Mouse (Mus musculus): ENCODE results near the gene Haspin. TPM values are rescaled to one million over a fixed set of nuclear protein-coding genes. Genes with fewer than 3 reads are reported as not detected.

Gene Haspin
- total and polyA plus RNA-seq, 3 experiments, result 26.9 to 28.3 TPM; not detected in 1

- Histone ChIP-seq H3K27me3 (ENCODE audit: control insufficient read depth in 1 of 2, insufficient read depth in 2 of 2, low read length in 2 of 2) (no peaks in the 10 kb centered on the region), H3K9me3 (replicated peaks; ENCODE audit: insufficient read depth, low read length) (no peaks in the 10 kb centered on the region), H3K4me1 (ENCODE audit: control insufficient read depth in 1 of 2, insufficient read depth in 2 of 2, low read length in 2 of 2) (peaks cover 4 to 12% of the 10 kb centered on the region in 2 experiments), H3K9ac (ENCODE audit: control insufficient read depth, low read depth, low read length, poor library complexity, severe bottlenecking) (peak within 1 kb of the TSS; percentile 88), H3K36me3 (ENCODE audit: control insufficient read depth in 1 of 2, insufficient read depth in 2 of 2, low read length in 2 of 2) (peaks cover 12 to 19% of the 10 kb centered on the region in 2 experiments; a peak in 3 of 4 replicates), H3K4me3 (ENCODE audit: control insufficient read depth in 1 of 2, insufficient read depth in 1 of 2, low read depth in 2 of 2, low read length in 2 of 2) (peak within 1 kb of the TSS; percentile 91 to 95), H3K79me2 (ENCODE audit: control insufficient read depth, insufficient read depth, low read length, poor library complexity) (peaks cover 38% of the 10 kb centered on the region), H3K27ac (ENCODE audit: control insufficient read depth, low read depth, low read length) (peak within 1 kb of the TSS; percentile 58)
- DNase-seq (ENCODE audit: low read depth, low spot score), result peak; percentile 100
- peak; percentile 65; the same call in 1 of the 2 replicates for TF ChIP-seq TBP (IDR thresholded peaks at IDR 0.05; ENCODE audit: low read depth, low read length)
- TF ChIP-seq CHD1 (IDR thresholded peaks at IDR 0.05; ENCODE audit: low read depth, low read length), result no peak
- no peak for TF ChIP-seq RAD21 (IDR thresholded peaks at IDR 0.05; ENCODE audit: low read depth, low read length)
- TF ChIP-seq MYB (IDR thresholded peaks at IDR 0.05; ENCODE audit: low read depth, low read length), result no peak
- TF ChIP-seq MAZ (IDR thresholded peaks at IDR 0.05; ENCODE audit: low read depth, low read length), result peak; percentile 94
- peak; percentile 71 for TF ChIP-seq MXI1 (IDR thresholded peaks at IDR 0.05; ENCODE audit: low read depth, low read length)
- TF ChIP-seq ETS1 (IDR thresholded peaks at IDR 0.05; ENCODE audit: low read depth, low read length), result no peak
- peak; percentile 78 for TF ChIP-seq ELF1 (IDR thresholded peaks at IDR 0.05; ENCODE audit: low read depth, low read length)
- TF ChIP-seq POLR2A (IDR thresholded peaks at IDR 0.05; ENCODE audit: control insufficient read depth in 1 of 2, insufficient read depth in 1 of 2, low read depth in 1 of 2, low read length in 2 of 2, poor library complexity in 1 of 2), result peak; percentile 93
- TF ChIP-seq KAT2A (conservative IDR thresholded peaks at IDR 0.05; ENCODE audit: low read depth, low read length), result peak; percentile 74; the same call in 1 of the 2 replicates
- no peak for TF ChIP-seq CTCF (IDR thresholded peaks at IDR 0.05 in 2 of 3, conservative IDR thresholded peaks at IDR 0.05 in 1 of 3; ENCODE audit: control insufficient read depth in 1 of 3, insufficient read depth in 1 of 3, low read depth in 2 of 3, low read length in 3 of 3, poor library complexity in 1 of 3, severe bottlenecking in 1 of 3)
- TF ChIP-seq USF1 (IDR thresholded peaks at IDR 0.05; ENCODE audit: low read depth, low read length), result 0 out of 2 replicates have a peak, but pooled peaks have one; percentile 36
- no peak for TF ChIP-seq TAL1 (IDR thresholded peaks at IDR 0.05; ENCODE audit: low read length)
- TF ChIP-seq HCFC1 (IDR thresholded peaks at IDR 0.05; ENCODE audit: low read depth, low read length), result peak; percentile 89
- peak; percentile 88; the same call in 1 of the 2 replicates for TF ChIP-seq POLR2AphosphoS2 (IDR thresholded peaks at IDR 0.05; ENCODE audit: low read length)
- TF ChIP-seq MEF2A (IDR thresholded peaks at IDR 0.05; ENCODE audit: extremely low read depth, insufficient replicate concordance, low read depth, low read length, poor library complexity, severe bottlenecking), result no peak
- peak; percentile 77 for TF ChIP-seq TCF12 (IDR thresholded peaks at IDR 0.05; ENCODE audit: low read depth, low read length)
- TF ChIP-seq MAX (IDR thresholded peaks at IDR 0.05; ENCODE audit: low read length), result peak; percentile 55; the same call in 1 of the 2 replicates
- no peak for TF ChIP-seq BHLHE40 (IDR thresholded peaks at IDR 0.05; ENCODE audit: borderline replicate concordance, low read depth, low read length)
- no peak for TF ChIP-seq GATA1 (IDR thresholded peaks at IDR 0.05; ENCODE audit: low read depth, low read length)
- peak; percentile 72; the same call in 1 of the 2 replicates for TF ChIP-seq ZMIZ1 (IDR thresholded peaks at IDR 0.05; ENCODE audit: low read depth, low read length)
- peak; percentile 85 for TF ChIP-seq NRF1 (IDR thresholded peaks at IDR 0.05; ENCODE audit: insufficient read depth, low read depth, low read length, poor library complexity, severe bottlenecking)
- no peak for TF ChIP-seq ZC3H11A (IDR thresholded peaks at IDR 0.05; ENCODE audit: low read depth, low read length)
- TF ChIP-seq MYC (IDR thresholded peaks at IDR 0.05; ENCODE audit: low read depth, low read length), result peak; percentile 77; the same call in 1 of the 2 replicates
- peak; percentile 80; the same call in 1 of the 2 replicates for TF ChIP-seq UBTF (IDR thresholded peaks at IDR 0.05; ENCODE audit: borderline replicate concordance, insufficient read depth, low read depth, low read length)
- no peak for TF ChIP-seq POLR2AphosphoS5 (IDR thresholded peaks at IDR 0.05; ENCODE audit: borderline replicate concordance, low read depth, low read length)
- TF ChIP-seq GABPA (IDR thresholded peaks at IDR 0.05; ENCODE audit: low read depth, low read length), result no peak
- peak; percentile 90 for TF ChIP-seq SIN3A (IDR thresholded peaks at IDR 0.05; ENCODE audit: low read length)
- peak; percentile 95 for TF ChIP-seq NELFE (IDR thresholded peaks at IDR 0.05; ENCODE audit: low read depth, low read length)
These were observed 38.8 kb upstream of the Haspin start, which contains the start of the genes Emc6 and Tax1bp3 for GRCm38 (mm10) chr11:73176608-73177508. TSS of gene Emc6 (minus strand) at chr11:73177037. TSS of gene Tax1bp3 (plus strand) at chr11:73177083.
